Mouse (Mus musculus) forelimb bud, embryonic 11.5 days (tissue): ENCODE results near the gene Pax1.

Experiments used
- DNase-seq: peaks from one replicate; pipeline ENCODE4 v3.0.0-alpha.2; 2012; ENCODE audit warnings: low read depth, low spot score

Pax1 gene

GRCm38 (mm10) chr2:147361581-147361980, at the start of gene Pax1:
TSS of gene Pax1 (plus strand) at chr2:147361925.
- DNase-seq = no peak

GRCm38 (mm10) chr2:147321036-147321435, 40.7 kb upstream of the Pax1 start:
- peak; percentile 60 for DNase-seq

GRCm38 (mm10) chr2:147325178-147325577, 36.5 kb upstream of the Pax1 start:
- DNase-seq = no peak

GRCm38 (mm10) chr2:147332731-147333130, 29.0 kb upstream of the Pax1 start:
- DNase-seq = no peak

GRCm38 (mm10) chr2:147338729-147339128, 23.0 kb upstream of the Pax1 start:
- DNase-seq = no peak

GRCm38 (mm10) chr2:147339796-147340195, 21.9 kb upstream of the Pax1 start:
- no peak for DNase-seq

GRCm38 (mm10) chr2:147342198-147342597, 19.5 kb upstream of the Pax1 start:
- no peak for DNase-seq

GRCm38 (mm10) chr2:147359716-147360115, 2.0 kb upstream of the Pax1 start:
- no peak for DNase-seq

GRCm38 (mm10) chr2:147360401-147360800, 1.3 kb upstream of the Pax1 start:
- no peak for DNase-seq

- no peak for DNase-seq
Observed at GRCm38 (mm10) chr2:147360856-147361255, 869 bp upstream of the Pax1 start.

- peak; percentile 84 for DNase-seq
Observed at GRCm38 (mm10) chr2:147362316-147362715, 591 bp downstream of the Pax1 start.

GRCm38 (mm10) chr2:147363401-147364130, 1.8 kb downstream of the Pax1 start:
- DNase-seq = no peak

- DNase-seq = no peak
Observed at GRCm38 (mm10) chr2:147364198-147364597, 2.5 kb downstream of the Pax1 start.

- DNase-seq = no peak
Observed at GRCm38 (mm10) chr2:147364982-147365907, 3.5 kb downstream of the Pax1 start.

GRCm38 (mm10) chr2:147365908-147366630, 4.3 kb downstream of the Pax1 start:
- DNase-seq = no peak

GRCm38 (mm10) chr2:147367246-147367820, 5.6 kb downstream of the Pax1 start:
- DNase-seq = no peak

GRCm38 (mm10) chr2:147367911-147368591, 6.3 kb downstream of the Pax1 start:
- no peak for DNase-seq

- DNase-seq = no peak
Observed at GRCm38 (mm10) chr2:147369561-147369960, 7.8 kb downstream of the Pax1 start.

- no peak for DNase-seq
Observed at GRCm38 (mm10) chr2:147370091-147370490, 8.4 kb downstream of the Pax1 start.

- no peak for DNase-seq
Observed at GRCm38 (mm10) chr2:147371289-147371688, 9.6 kb downstream of the Pax1 start.

- DNase-seq = no peak
Observed at GRCm38 (mm10) chr2:147371840-147372239, 10.1 kb downstream of the Pax1 start.
